Mouse (Mus musculus) hindbrain, embryonic 15.5 days (tissue): ENCODE measurements at regions not wholly inside any gene's neighbourhood (a gene's known extent, or its start where the extent isn't known, plus 50 kb on each side); places are given as distances from the start of the nearest gene placed in this dataset.

ENCODE experiments used
- ATAC-seq: fragments of 200-750 bp; cut with Nextera tagmentation; 2 replicates; pipeline ENCODE4 v1.8.0; 2017; ENCODE audit warnings: low read depth, moderate number of reproducible peaks, moderate TSS enrichment; ENCODE audit not compliant: low FRiP score
- H3K27ac ChIP-seq: fragments of 300-500 bp; sonication (generic); replicated peaks from 2 replicates; pipeline ENCODE4 v1.5.1; 2015; ENCODE audit warnings: mild to moderate bottlenecking, inconsistent platforms
- H3K27me3 ChIP-seq: fragments of 300-500 bp; sonication (generic); 2 replicates; pipeline ENCODE4 v1.6.1; 2015; ENCODE audit warnings: control low read depth, inconsistent platforms
- H3K36me3 ChIP-seq: fragments of 300-500 bp; sonication (generic); 2 replicates; pipeline ENCODE4 v1.6.1; 2015; ENCODE audit warnings: control low read depth, inconsistent platforms
- H3K4me1 ChIP-seq: fragments of 300-500 bp; sonication (generic); replicated peaks from 2 replicates; pipeline ENCODE4 v1.6.1; 2015; ENCODE audit warnings: control low read depth, inconsistent platforms
- H3K4me2 ChIP-seq: fragments of 300-500 bp; sonication (generic); 2 replicates; pipeline ENCODE4 v1.6.1; 2015; ENCODE audit warnings: moderate library complexity, mild to moderate bottlenecking, inconsistent platforms
- H3K4me3 ChIP-seq: fragments of 300-500 bp; sonication (generic); 2 replicates; pipeline ENCODE4 v1.5.1; 2015; ENCODE audit warnings: mild to moderate bottlenecking, inconsistent platforms
- H3K9ac ChIP-seq: fragments of 300-500 bp; sonication (generic); 2 replicates; pipeline ENCODE4 v1.6.1; 2015; ENCODE audit warnings: inconsistent platforms
- H3K9me3 ChIP-seq: fragments of 300-500 bp; sonication (generic); 2 replicates; pipeline ENCODE4 v1.6.1; 2016; ENCODE audit warnings: control low read depth, inconsistent platforms
- WGBS: fragments of 180-500 bp; shearing (Covaris S2); methylation state at CpG from one replicate; pipeline ENCODE4 v1.1.7; 2015; 5-methylcytosine and 5-hydroxymethylcytosine counted together

DNA sequence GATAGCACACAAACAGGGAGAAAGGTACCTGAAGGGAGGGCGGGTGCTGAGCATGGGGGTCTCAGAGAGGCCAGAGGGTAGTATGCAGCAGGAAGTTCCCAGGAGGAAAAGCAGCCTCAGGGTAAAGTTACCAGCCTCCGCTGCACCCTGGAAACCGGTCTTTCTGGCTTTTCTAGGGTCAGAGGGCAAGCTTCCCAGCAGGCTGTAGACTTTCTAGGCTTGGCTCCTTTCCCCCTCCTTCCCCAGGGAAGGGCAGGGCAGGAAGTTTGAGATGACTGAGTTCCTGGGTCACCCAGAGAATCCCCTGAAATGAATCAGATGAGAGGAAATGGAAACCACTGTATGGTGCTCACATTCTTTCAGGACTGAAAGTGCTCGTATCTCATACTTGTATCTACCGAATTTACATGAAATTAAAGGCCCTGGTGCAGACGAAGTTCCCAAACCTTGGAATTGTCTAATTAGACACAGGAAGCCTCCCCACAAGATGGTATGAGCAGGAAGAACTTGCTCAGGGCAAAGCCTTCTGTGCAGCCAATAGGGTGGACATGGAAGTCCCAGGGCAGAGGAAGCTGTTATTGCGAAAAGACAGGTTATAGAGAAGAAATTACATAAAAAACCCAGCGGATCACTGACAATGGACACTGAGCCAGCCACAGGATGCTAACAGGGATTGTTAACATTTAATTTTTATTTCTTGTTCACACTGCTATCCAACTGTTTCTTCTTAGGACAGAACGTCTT lies 114.9 kb downstream of the Bcl2l11 start:
- H3K4me3 ChIP-seq = no peak overlapping the region

DNA sequence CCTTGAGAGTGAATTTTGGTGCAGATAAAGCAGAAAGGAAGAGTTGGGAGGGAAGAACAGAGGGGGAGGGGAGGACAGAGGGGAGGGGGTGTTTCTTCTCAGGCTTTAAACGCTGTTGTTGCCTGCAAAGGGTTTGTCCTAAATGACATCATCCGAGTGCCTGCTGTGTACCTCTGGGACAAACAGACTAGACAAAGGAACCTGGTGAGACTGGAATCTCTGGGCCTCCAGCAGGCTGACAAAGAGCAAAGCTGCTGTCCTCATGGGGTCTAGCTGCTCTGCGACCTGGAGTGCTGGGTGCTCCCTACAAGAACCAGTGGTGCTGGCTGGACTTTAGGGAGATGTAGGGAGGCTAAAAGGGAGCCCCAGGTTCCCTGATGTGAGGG lies 115.4 kb downstream of the Bcl2l11 start:
- H3K9ac ChIP-seq = no peak overlapping the region
- WGBS = 4% methylated on average over 3 of the region's 3 CpGs
- ATAC-seq = no peak

More for the DNA sequence above, 114.9 kb downstream of the Bcl2l11 start:
- no peaks in the 10 kb centered on the region for H3K27me3 ChIP-seq
- peaks cover 6% of the 10 kb centered on the region for H3K4me1 ChIP-seq
- H3K36me3 ChIP-seq = no peaks in the 10 kb centered on the region
- no peak overlapping the region for H3K27ac ChIP-seq
- 27% methylated on average over 9 of the region's 9 CpGs for WGBS
- no peak overlapping the region for H3K4me2 ChIP-seq
- H3K9me3 ChIP-seq = no peaks in the 10 kb centered on the region
- no peak overlapping the region for H3K9ac ChIP-seq
- no peak for ATAC-seq

DNA sequence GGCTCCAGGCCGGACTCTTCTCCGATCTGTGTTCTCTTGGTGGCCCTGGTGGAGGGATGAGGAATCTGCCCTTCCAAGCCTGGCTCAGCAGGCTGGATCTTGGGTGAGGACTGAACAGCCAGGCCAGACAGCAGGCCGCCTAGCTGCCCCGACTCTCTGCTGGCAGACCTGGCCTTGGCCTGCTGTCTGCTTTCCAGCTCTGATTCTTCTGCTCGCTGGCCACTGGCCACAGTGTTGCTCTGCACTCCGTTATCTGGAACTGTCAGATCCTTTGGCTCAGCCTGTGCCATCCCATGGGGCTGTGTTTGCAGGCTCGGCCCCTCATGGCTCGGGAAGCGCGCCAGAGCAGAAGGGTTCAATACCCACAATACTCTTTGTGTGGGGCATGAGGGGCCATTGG lies 119.7 kb downstream of the Bcl2l11 start:
- Histone ChIP-seq H3K9ac (no peak overlapping the region), H3K27ac (no peak overlapping the region), H3K36me3 (no peaks in the 10 kb centered on the region), H3K4me3 (no peak overlapping the region), H3K27me3 (no peaks in the 10 kb centered on the region), H3K4me1 (peaks cover 12% of the 10 kb centered on the region), H3K9me3 (no peaks in the 10 kb centered on the region), H3K4me2 (no peak overlapping the region)
- ATAC-seq = peak; percentile 94
- 51% methylated on average over 10 of the region's 10 CpGs for WGBS

More for the DNA sequence above, 115.4 kb downstream of the Bcl2l11 start:
- Histone ChIP-seq H3K27me3 (no peaks in the 10 kb centered on the region), H3K4me2 (no peak overlapping the region), H3K4me1 (peaks cover 9% of the 10 kb centered on the region), H3K36me3 (no peaks in the 10 kb centered on the region), H3K9me3 (no peaks in the 10 kb centered on the region), H3K27ac (no peak overlapping the region), H3K4me3 (no peak overlapping the region)

DNA sequence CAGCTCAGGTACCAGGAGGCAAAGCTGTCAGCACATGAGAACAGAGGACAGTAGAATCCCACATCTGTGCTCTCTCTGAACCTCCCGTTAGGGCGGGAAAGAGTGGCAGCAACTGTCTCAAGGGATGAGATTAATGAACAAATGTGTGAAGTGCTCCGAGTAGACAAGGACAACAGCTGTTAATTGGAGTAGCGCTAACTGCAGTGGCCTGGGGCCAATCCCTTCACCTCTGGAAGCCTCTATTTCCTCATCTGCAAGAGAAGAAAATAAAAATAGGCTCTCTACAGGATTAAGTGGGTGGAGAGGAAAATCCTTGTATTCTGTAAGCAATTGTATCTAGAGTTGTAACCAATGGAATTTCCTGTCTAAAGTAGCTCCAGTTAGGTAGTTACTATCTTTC lies 122.1 kb downstream of the Bcl2l11 start:
- Histone ChIP-seq H3K4me1 (peaks cover 7% of the 10 kb centered on the region), H3K27ac (no peak overlapping the region), H3K4me3 (no peak overlapping the region), H3K4me2 (no peak overlapping the region), H3K36me3 (no peaks in the 10 kb centered on the region), H3K27me3 (no peaks in the 10 kb centered on the region), H3K9ac (no peak overlapping the region), H3K9me3 (no peaks in the 10 kb centered on the region)
- no peak for ATAC-seq
- 45% methylated on average over 4 of the region's 4 CpGs for WGBS

DNA sequence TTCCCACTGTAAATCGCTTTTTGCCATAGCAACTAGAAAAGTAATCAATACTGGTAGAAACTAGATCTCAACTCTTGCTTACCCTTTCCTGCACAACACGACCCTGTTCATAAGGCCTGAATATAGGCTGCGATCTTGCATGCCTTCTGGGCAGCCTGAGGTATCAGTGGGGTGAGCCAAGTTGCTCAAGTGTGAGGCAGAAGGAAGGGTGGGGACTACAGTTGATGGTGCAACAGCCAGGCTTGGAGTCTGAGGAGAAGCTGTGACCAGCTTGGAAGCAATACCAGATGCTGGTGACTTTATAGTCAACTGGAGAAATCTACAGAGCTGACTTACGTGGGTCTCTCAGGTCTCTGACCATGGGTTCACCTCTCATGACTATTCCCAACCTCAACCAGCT lies 123.3 kb downstream of the Bcl2l11 start:
- peaks cover 7% of the 10 kb centered on the region for H3K4me1 ChIP-seq
- no peak overlapping the region for H3K4me3 ChIP-seq
- H3K27ac ChIP-seq = no peak overlapping the region
- H3K9ac ChIP-seq = no peak overlapping the region
- no peak for ATAC-seq
- H3K9me3 ChIP-seq = no peaks in the 10 kb centered on the region
- H3K36me3 ChIP-seq = no peaks in the 10 kb centered on the region
- H3K4me2 ChIP-seq = no peak overlapping the region
- WGBS = 96% methylated on average over 4 of the region's 4 CpGs
- H3K27me3 ChIP-seq = no peaks in the 10 kb centered on the region

DNA sequence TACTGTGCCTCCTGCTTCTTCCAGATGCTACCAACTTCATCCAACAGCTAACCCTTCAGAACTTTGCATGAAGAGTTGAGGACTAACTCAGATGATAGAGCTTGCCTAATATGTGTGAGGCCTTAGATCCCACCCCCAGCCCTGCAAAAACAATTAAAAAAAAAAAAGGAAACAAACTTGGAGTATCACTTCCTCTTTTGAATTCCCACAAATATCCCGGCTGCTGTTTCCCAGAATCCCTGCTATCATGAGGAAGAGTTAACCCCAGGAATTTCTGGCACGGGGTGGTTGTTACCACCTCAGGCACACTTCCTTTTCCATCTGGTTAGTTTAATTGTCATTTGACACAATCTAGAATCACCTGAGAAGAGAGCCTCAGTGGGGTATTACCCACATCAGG lies 123.8 kb downstream of the Bcl2l11 start:
- no peaks in the 10 kb centered on the region for H3K36me3 ChIP-seq
- 92% methylated on average over 2 of the region's 2 CpGs for WGBS
- ATAC-seq = no peak
- H3K9ac ChIP-seq = no peak overlapping the region
- no peak overlapping the region for H3K27ac ChIP-seq
- H3K9me3 ChIP-seq = no peaks in the 10 kb centered on the region
- H3K27me3 ChIP-seq = no peaks in the 10 kb centered on the region
- H3K4me3 ChIP-seq = no peak overlapping the region
- peaks cover 7% of the 10 kb centered on the region for H3K4me1 ChIP-seq
- H3K4me2 ChIP-seq = no peak overlapping the region

DNA sequence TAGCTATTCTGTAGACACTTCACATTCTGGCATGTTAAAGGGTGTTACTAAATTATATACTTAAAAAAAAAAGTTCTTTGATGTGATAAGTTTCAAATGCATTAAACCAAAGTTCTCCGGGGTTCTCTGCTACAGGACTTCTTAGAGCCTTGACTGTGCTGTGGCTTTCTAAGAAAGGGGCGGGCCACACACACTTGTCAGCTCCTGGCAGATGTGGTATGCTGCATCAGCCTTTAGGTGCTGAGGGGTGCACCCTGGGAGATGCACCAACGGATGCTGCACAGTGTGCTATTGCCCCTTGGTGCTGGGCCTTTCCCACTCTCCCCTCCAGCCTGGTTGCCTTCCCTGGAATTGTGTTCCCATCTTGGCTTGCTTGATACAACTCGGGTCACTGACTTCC lies 125.0 kb downstream of the Bcl2l11 start:
- Histone ChIP-seq H3K4me1 (peaks cover 4% of the 10 kb centered on the region), H3K27ac (no peak overlapping the region), H3K4me3 (no peak overlapping the region), H3K36me3 (no peaks in the 10 kb centered on the region), H3K9me3 (no peaks in the 10 kb centered on the region), H3K9ac (no peak overlapping the region), H3K4me2 (no peak overlapping the region), H3K27me3 (no peaks in the 10 kb centered on the region)
- 85% methylated on average over 4 of the region's 4 CpGs for WGBS
- no peak for ATAC-seq

DNA sequence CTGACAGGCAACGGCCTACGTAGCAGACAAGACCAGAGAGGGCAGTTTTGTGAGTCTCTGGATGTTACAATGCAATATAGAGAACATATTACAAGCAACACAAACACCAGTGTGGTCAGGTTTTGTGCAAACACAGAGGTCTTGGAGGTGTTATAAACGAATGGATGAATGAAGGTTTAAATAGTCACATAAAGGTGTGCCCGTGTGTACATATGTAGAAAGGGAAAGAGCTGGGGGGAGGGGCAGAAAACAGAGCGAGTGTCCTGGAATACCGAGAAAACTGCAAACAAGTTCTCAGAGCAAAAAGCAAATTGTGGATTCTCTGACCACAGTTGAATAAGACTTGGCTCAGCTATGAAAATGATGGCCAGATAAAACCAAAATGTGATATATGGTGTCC lies 130.8 kb downstream of the Bcl2l11 start:
- 79% methylated on average over 6 of the region's 6 CpGs for WGBS

DNA sequence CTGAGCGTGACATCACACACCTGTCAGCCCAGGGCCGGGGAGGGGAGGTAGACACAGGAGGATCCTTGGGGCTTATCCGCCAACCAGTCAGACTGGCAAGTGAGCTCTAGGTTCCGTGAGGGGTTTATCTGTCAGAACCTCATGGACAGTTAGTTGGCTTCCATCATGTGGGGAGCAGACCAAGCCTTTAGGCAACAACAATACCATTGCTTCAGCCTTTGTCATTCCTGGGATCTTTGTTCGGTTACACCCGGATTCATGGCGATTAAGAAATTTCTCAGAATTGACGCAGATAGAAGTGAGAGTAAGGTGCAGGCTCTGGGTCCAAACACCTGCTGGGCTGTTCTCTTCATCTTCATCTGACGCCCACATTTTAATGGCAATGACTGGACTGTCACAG lies 131.4 kb downstream of the Bcl2l11 start:
- Histone ChIP-seq H3K4me3 (no peak overlapping the region), H3K9ac (no peak overlapping the region), H3K9me3 (no peaks in the 10 kb centered on the region), H3K4me2 (no peak overlapping the region), H3K27me3 (no peaks in the 10 kb centered on the region), H3K27ac (no peak overlapping the region), H3K36me3 (no peaks in the 10 kb centered on the region), H3K4me1 (no peaks in the 10 kb centered on the region)
- 87% methylated on average over 9 of the region's 9 CpGs for WGBS
- ATAC-seq = no peak

More for the DNA sequence above, 130.8 kb downstream of the Bcl2l11 start:
- no peak for ATAC-seq
- H3K4me1 ChIP-seq = no peaks in the 10 kb centered on the region
- no peaks in the 10 kb centered on the region for H3K36me3 ChIP-seq
- no peak overlapping the region for H3K4me2 ChIP-seq
- H3K9ac ChIP-seq = no peak overlapping the region
- H3K27ac ChIP-seq = no peak overlapping the region
- no peaks in the 10 kb centered on the region for H3K27me3 ChIP-seq
- H3K9me3 ChIP-seq = no peaks in the 10 kb centered on the region
- no peak overlapping the region for H3K4me3 ChIP-seq

DNA sequence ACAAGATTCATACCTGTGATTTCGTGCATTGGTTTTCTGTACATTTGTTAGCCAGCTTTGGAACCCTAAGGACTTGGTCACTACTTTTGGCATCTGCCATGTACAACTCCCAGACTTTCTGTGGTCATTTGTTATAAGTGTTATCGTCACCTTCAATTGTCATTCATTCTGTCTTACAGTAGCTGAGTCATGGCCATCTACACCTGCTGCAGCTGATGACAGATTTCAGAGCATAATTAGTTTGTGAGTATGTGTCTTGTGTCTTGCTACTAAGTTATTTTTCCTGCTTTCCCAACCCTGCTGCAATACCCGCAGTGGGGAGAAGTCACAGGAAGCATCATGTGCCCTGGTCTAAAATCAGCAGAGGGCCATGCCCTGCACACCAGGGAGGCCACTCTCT lies 138.0 kb downstream of the Bcl2l11 start:
- Histone ChIP-seq H3K4me3 (no peak overlapping the region), H3K4me1 (no peaks in the 10 kb centered on the region), H3K36me3 (no peaks in the 10 kb centered on the region), H3K9me3 (no peaks in the 10 kb centered on the region), H3K9ac (no peak overlapping the region), H3K27me3 (no peaks in the 10 kb centered on the region), H3K27ac (no peak overlapping the region), H3K4me2 (no peak overlapping the region)
- WGBS = 91% methylated on average over 3 of the region's 3 CpGs
- ATAC-seq = no peak

DNA sequence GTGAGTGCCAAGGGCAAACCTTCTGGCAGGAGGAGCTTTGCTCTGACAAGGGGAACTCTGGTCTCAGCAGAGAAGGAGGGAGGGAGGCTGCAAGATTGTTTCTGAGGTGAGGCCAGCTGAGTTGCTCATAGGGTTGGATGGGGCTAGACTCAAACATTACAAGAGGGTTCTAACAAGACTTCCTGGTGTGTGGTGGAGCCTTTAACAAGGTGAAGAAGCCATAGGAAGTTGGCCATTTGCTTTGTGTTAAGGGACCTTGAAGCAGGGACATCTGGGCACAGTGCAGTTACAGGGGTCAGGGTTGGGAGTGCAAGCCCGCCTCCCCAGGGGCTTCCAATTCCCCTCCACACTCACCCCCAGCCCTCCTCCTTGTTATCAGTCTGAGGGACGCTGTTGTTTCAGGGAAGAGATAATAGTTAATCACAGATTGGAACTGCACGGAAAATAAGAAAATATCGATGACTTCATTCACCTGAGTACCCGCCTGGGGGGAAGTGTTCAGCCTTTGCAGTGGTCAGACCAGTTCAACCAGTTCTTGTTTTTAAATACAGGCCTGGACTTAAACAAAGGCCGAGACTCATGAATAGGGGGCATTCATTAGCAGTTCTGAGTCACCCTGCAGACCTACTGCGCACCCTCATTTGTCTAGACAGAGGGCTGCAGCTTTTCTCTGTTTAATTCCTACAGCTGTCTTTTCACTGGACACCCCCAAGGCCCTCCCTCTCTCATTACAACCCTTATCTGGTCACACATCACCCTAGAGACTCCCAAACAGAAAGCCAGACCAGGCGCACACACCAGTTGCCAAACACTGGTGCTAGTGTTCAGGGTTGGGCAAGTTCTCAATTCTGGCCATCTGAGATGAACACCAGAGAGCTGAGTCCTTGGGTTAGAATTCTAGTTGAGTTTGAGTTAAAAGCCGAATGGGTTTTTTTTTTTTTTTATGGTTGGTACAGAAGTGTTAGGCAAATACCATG lies 139.5 kb downstream of the Bcl2l11 start:
- no peak for ATAC-seq
- WGBS = 40% methylated on average over 9 of the region's 9 CpGs
- no peak overlapping the region for H3K4me3 ChIP-seq

DNA sequence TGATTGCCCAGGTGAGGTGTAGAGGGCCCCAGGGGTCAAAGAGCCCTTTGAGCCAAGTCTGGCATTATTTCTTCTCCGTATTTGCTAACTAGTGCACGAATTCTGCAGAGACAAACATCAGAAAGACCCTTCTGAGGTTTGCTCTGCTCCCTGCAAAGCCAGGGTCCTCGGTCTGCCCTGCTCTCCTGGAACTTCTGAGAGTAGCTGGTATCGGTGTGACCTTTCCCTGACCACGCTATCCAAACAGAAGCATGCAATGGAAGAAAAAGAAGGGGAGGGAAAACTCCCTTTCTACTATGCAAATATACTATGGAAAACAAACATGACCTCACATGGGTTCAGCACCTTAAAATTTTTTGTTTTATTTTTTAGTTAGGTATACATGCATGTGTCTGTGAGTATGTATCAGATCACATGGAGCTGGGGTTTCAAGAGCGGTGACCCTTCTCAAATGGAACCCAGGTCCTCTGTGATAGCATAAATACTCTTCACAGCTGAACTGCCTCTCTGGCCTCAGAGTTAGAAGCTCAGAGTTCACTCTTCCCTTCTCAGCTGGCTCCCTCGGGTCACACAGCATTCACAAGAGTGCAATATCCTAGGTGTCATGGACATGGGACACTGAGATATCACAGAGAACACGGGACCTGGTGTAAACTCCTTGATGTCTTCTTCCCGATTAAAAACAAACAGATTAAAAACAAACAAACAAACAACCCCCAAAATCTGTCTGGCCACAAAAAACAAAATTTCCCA lies 144.7 kb downstream of the Bcl2l11 start:
- Histone ChIP-seq H3K4me1 (no peaks in the 10 kb centered on the region), H3K36me3 (no peaks in the 10 kb centered on the region), H3K27me3 (no peaks in the 10 kb centered on the region), H3K9ac (no peak overlapping the region), H3K4me2 (no peak overlapping the region), H3K4me3 (no peak overlapping the region), H3K9me3 (no peaks in the 10 kb centered on the region), H3K27ac (no peak overlapping the region)
- ATAC-seq = no peak
- 75% methylated on average over 9 of the region's 9 CpGs for WGBS

More for the DNA sequence above, 139.5 kb downstream of the Bcl2l11 start:
- Histone ChIP-seq H3K36me3 (no peaks in the 10 kb centered on the region), H3K9ac (no peak overlapping the region), H3K27ac (no peak overlapping the region), H3K4me2 (no peak overlapping the region), H3K27me3 (no peaks in the 10 kb centered on the region), H3K9me3 (no peaks in the 10 kb centered on the region), H3K4me1 (no peaks in the 10 kb centered on the region)
